Mouse (Mus musculus): ENCODE data around the gene Znrf1. TPM values are rescaled to one million over a fixed set of nuclear protein-coding genes. Genes with fewer than 3 reads are reported as not detected.

Znrf1 gene
- polyA plus RNA-seq, 1 experiment from 2014 or later, result 51.5 TPM

DNA sequence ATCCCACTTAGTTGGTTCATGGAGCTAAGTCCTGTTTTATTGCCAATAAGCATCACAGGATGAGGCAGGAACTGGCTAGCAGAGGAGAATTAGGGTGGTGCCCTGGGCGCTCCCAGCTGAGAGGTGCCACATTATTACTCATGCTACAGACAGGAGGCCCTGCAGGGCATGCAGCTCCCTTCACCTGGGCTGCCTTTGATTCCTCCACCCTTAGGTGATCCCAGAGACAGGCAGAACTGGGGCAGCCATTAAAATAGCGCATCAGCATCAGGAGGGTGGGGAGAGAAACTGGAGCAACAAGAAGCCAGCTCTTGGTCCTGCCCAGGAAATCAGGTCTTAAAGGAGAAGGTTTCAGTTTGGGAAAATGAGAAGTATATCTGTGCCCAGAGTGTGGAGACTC is 69.1 kb downstream of the Znrf1 start:
- WGBS, result 87% methylated on average over 2 of the region's 2 CpGs
- H3K9me3 ChIP-seq, result no peaks in the 10 kb centered on the region
- no peak overlapping the region for H3K4me3 ChIP-seq
- no peak overlapping the region for H3K9ac ChIP-seq
- H3K27ac ChIP-seq, result no peak overlapping the region
- no peak for ATAC-seq (ENCODE audit: insufficient number of reproducible peaks, insufficient read depth, low FRiP score, low TSS enrichment, low read depth)
- H3K4me1 ChIP-seq, result no peaks in the 10 kb centered on the region
- H3K27me3 ChIP-seq, result no peaks in the 10 kb centered on the region
- peaks cover 14% of the 10 kb centered on the region; the same call in 1 of the 2 replicates for H3K36me3 ChIP-seq
- H3K4me2 ChIP-seq, result no peak overlapping the region

- H3K27me3 ChIP-seq, result no peaks in the 10 kb centered on the region
- H3K9me3 ChIP-seq, result no peaks in the 10 kb centered on the region
- ATAC-seq (ENCODE audit: insufficient number of reproducible peaks, insufficient read depth, low FRiP score, low TSS enrichment, low read depth), result no peak
- WGBS, result 86% methylated on average over 9 of the region's 9 CpGs
- H3K9ac ChIP-seq, result no peak overlapping the region
- peaks cover 24% of the 10 kb centered on the region for H3K36me3 ChIP-seq
- H3K27ac ChIP-seq, result no peak overlapping the region
- H3K4me3 ChIP-seq, result no peak overlapping the region
- H3K4me2 ChIP-seq, result no peak overlapping the region
- no peaks in the 10 kb centered on the region for H3K4me1 ChIP-seq
These were observed 71.1 kb downstream of the Znrf1 start for GRCm38 (mm10) chr8:111606961-111607360.

DNA sequence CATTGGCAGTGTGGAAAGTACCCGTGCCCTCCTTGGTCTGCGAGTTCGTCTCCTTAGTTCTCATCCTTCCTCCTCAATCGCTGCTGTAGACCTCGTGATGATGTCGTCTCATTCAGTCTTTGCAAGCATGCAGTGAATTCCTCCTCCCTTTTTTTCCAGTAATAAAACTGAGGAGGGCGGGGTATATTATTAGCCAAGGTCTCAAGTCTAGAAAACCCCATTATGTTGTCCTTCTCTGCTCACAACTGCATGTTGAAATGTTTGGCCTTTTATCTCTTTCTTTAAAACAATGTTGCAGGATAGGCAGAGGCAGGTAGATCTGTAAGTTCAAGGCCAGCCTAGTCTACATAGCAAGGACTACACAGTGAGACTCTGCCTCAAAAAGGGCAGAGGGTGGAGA is 71.5 kb downstream of the Znrf1 start:
- H3K27me3 ChIP-seq, result no peaks in the 10 kb centered on the region
- H3K4me3 ChIP-seq, result no peak overlapping the region
- no peak overlapping the region for H3K9ac ChIP-seq
- H3K4me1 ChIP-seq, result no peaks in the 10 kb centered on the region
- ATAC-seq (ENCODE audit: insufficient number of reproducible peaks, insufficient read depth, low FRiP score, low TSS enrichment, low read depth), result no peak
- H3K4me2 ChIP-seq, result no peak overlapping the region
- no peaks in the 10 kb centered on the region for H3K9me3 ChIP-seq
- H3K36me3 ChIP-seq, result peaks cover 29% of the 10 kb centered on the region
- no peak overlapping the region for H3K27ac ChIP-seq
- 90% methylated on average over 7 of the region's 7 CpGs for WGBS

DNA sequence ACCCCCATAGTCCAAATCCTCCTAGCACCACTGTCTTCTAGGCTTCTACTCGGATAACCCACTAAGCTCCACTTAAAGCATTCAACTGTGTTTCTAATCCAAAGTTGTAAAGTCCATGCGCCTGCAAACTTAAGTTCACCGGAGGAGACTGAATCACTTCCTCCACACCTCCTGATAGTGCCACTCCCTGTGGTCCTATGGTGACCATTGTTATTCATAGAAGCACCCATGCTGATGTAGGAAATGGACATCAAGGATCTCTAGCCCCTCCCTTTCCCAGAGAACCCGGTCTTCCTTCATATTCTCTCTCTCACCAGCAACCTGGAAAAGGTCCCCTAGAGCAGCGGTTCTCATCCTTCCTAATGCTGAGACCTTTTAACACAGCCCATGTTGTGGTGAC is 77.3 kb downstream of the Znrf1 start:
- ATAC-seq (ENCODE audit: insufficient number of reproducible peaks, insufficient read depth, low FRiP score, low TSS enrichment, low read depth), result no peak
- Histone ChIP-seq H3K4me3 (no peak overlapping the region), H3K27ac (no peak overlapping the region), H3K9me3 (no peaks in the 10 kb centered on the region), H3K27me3 (no peaks in the 10 kb centered on the region), H3K4me1 (0 out of 2 replicates have a peak, but pooled peaks cover 2% of the 10 kb centered on the region), H3K9ac (no peak overlapping the region), H3K4me2 (no peak overlapping the region), H3K36me3 (peaks cover 35% of the 10 kb centered on the region)
- WGBS, result 88% methylated on average over 5 of the region's 5 CpGs

DNA sequence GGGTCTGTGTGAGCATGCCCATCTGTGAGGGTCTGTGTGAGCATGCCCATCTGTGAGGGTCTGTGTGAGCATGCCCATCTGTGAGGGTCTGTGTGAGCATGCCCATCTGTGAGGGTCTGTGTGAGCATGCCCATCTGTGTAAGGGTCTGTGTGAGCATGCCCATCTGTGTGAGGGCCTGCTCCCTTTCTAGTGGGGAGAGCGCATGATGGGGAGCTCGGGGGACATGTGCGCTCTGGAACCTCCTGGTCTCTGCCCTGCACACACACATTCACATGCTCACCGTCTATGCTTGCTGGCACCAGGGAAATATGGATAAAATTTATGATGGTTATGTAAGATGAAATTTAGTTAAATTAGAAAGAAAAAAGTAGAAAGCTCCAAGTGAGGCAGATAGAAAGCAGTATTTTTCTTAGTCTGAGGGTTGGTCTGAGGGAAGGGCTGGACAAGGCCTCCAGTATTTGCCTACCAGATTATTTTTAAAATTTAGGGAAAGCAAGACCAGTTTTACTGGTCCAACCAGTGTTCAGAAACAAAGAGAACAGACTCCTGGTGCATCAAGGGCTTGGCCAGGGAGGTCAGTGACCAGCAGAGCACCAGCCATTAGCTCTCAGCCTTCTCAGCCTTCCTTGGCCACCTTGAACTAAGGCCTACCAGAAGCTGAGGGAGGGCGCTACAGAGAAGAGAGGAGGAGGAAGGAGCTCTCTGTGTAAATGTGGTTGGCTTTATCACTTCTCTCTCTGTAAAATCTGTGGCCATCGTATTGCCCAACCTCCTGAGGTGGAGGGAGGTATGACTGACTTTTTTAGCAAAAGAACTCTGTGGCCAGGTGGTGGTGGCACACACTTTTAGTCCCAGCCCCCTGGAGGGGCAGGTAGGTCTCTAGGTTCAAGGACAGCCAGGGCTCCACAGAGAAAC is 79.1 kb downstream of the Znrf1 start:
- 81% methylated on average over 6 of the region's 6 CpGs for WGBS
- Histone ChIP-seq H3K4me3 (no peak overlapping the region), H3K27me3 (no peaks in the 10 kb centered on the region), H3K27ac (no peak overlapping the region), H3K36me3 (peaks cover 42% of the 10 kb centered on the region), H3K9me3 (no peaks in the 10 kb centered on the region), H3K9ac (no peak overlapping the region), H3K4me1 (0 out of 2 replicates have a peak, but pooled peaks cover 8% of the 10 kb centered on the region), H3K4me2 (no peak overlapping the region)
- no peak for ATAC-seq (ENCODE audit: insufficient number of reproducible peaks, insufficient read depth, low FRiP score, low TSS enrichment, low read depth)

DNA sequence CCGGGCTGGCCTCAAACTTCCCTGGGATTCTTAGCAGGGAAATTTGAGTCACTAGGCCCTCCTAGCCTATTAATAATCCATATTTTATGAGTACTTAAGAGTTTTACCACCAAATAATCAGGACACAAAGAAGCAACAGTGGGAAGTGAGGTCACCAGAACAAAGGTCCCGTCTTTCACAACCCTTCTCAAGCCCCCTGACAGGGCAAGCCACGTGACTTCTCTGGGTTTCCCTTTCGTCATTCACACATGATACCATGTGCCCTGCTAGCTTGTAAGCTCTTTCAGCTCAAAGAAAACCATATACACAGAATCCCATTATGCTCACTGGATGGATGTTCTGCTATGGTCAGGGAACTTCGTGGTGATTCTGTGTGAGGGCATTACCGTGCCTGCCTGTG is 81.9 kb downstream of the Znrf1 start:
- Histone ChIP-seq H3K4me3 (no peak overlapping the region), H3K9ac (no peak overlapping the region), H3K4me1 (0 out of 2 replicates have a peak, but pooled peaks cover 8% of the 10 kb centered on the region), H3K4me2 (no peak overlapping the region), H3K27me3 (no peaks in the 10 kb centered on the region), H3K27ac (no peak overlapping the region), H3K9me3 (no peaks in the 10 kb centered on the region), H3K36me3 (peaks cover 46% of the 10 kb centered on the region)
- WGBS, result 77% methylated on average over 6 of the region's 6 CpGs
- ATAC-seq (ENCODE audit: insufficient number of reproducible peaks, insufficient read depth, low FRiP score, low TSS enrichment, low read depth), result no peak

DNA sequence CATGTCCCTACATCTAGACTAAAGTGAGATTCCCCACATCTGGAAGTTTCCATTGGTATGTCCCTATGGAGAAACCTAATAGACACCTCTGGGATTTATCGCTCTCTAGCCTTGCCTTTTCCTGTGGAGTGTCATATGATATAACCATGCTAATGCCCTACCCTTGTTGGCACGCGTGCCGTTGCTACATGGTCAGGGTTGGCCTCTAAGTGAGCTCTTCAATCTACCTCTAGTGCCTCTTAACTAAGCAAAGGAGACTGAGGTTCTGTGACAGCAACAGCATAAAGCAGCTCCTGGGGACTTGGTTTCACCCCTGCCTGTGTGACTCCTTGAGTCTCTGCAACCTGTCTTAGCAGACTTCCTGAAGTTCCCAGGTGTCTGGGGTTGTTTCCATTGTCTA is 82.4 kb downstream of the Znrf1 start:
- Histone ChIP-seq H3K27ac (no peak overlapping the region), H3K4me3 (no peak overlapping the region), H3K4me2 (no peak overlapping the region), H3K4me1 (0 out of 2 replicates have a peak, but pooled peaks cover 8% of the 10 kb centered on the region), H3K27me3 (no peaks in the 10 kb centered on the region), H3K9me3 (no peaks in the 10 kb centered on the region), H3K9ac (no peak overlapping the region), H3K36me3 (peaks cover 46% of the 10 kb centered on the region)
- 81% methylated on average over 4 of the region's 4 CpGs for WGBS
- ATAC-seq (ENCODE audit: insufficient number of reproducible peaks, insufficient read depth, low FRiP score, low TSS enrichment, low read depth), result no peak

- Histone ChIP-seq H3K36me3 (peaks cover 50% of the 10 kb centered on the region), H3K9ac (no peak overlapping the region), H3K27me3 (no peaks in the 10 kb centered on the region), H3K4me2 (no peak overlapping the region), H3K4me3 (no peak overlapping the region), H3K4me1 (0 out of 2 replicates have a peak, but pooled peaks cover 8% of the 10 kb centered on the region), H3K9me3 (no peaks in the 10 kb centered on the region), H3K27ac (no peak overlapping the region)
- no peak for ATAC-seq (ENCODE audit: insufficient number of reproducible peaks, insufficient read depth, low FRiP score, low TSS enrichment, low read depth)
- WGBS, result 56% methylated on average over 1 of the region's 1 CpGs
These were observed 84.0 kb downstream of the Znrf1 start for GRCm38 (mm10) chr8:111619936-111620335.

DNA sequence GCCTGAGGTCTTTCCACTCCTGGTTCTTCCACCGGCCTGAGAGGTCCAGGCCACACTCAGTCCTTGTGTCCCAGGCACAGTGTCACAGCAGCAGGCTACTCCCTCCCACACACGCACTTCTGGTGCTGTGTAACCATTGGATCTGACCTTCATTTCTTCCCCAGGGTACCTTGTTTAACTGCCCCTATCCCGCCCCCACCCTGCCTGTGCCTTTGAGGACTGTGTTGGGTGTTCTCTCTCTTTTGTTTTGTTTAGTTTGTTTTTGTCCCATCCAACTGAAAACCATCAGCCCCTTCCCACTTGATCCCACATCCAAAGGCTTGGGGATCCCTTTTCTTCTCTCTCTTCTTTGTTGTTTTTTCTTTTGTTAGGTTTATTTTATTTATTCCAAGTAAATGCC is 86.2 kb downstream of the Znrf1 start:
- WGBS, result 78% methylated on average over 3 of the region's 3 CpGs
- Histone ChIP-seq H3K27me3 (no peaks in the 10 kb centered on the region), H3K4me2 (no peak overlapping the region), H3K9me3 (no peaks in the 10 kb centered on the region), H3K4me3 (no peak overlapping the region), H3K9ac (no peak overlapping the region), H3K36me3 (peaks cover 57% of the 10 kb centered on the region), H3K27ac (no peak overlapping the region), H3K4me1 (0 out of 2 replicates have a peak, but pooled peaks cover 6% of the 10 kb centered on the region)
- no peak for ATAC-seq (ENCODE audit: insufficient number of reproducible peaks, insufficient read depth, low FRiP score, low TSS enrichment, low read depth)

DNA sequence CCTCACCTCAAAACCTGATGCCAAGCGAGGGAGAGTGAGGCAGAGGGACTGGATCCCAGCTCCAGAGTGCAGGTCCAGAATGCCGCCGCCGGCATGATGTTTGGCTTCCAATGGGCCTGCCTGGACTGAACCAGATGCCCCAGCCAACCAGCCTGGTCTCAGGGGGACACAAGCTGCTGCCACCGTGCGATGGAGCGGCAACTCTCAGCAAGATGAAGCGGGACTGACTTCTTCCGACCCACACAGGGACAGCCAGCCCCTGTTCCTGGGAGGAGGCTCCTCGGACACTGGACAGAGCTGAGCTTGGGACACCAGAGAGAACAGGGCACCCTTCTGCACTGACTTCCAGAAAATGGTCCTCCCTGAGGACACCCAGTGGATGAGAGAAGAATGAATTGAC is 86.7 kb downstream of the Znrf1 start:
- Histone ChIP-seq H3K36me3 (peaks cover 61% of the 10 kb centered on the region), H3K4me1 (0 out of 2 replicates have a peak, but pooled peaks cover 6% of the 10 kb centered on the region), H3K4me3 (no peak overlapping the region), H3K27me3 (no peaks in the 10 kb centered on the region), H3K4me2 (no peak overlapping the region), H3K9ac (no peak overlapping the region), H3K9me3 (no peaks in the 10 kb centered on the region), H3K27ac (no peak overlapping the region)
- 89% methylated on average over 10 of the region's 10 CpGs for WGBS
- ATAC-seq (ENCODE audit: insufficient number of reproducible peaks, insufficient read depth, low FRiP score, low TSS enrichment, low read depth), result no peak

DNA sequence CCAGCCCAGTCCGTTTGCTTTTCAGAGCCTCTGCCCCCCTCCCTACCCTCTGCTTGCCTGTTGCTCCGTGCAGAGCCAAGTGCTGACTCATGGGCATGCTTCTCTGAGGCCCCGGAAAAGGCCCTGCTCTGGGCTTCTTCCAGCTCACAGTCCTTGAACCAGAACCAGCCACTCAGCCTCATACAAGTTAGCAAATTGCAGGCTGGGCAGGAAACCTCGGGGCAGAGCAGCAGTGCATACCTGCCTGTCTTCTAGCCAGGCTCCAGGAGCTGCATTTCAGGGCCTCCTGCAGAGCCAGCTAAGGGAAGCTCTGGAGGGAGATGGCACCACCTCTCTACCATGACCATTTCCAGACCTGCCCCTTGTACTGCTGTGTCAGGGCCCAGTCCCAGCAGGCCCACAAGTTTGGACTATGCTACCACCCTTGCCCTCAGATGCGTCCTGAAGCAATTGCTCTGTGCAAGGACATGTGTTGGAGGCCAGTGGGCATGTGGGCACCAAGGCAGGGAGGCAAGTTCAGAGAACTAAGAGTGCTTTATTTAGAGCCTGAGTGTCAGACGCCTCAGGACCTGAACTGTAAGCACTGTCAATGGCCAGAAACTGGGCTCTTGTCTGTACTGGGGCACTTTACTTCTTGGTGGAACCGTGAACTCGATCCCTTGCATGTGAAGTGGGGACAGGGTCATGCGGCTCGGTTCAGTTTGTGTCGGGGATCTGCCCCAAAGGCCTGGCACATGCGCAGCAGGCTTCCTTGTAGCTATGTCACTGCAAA is 88.4 kb downstream of the Znrf1 start:
- no peak overlapping the region for H3K27ac ChIP-seq
- 79% methylated on average over 12 of the region's 12 CpGs for WGBS
- peaks cover 65% of the 10 kb centered on the region for H3K36me3 ChIP-seq
- H3K4me3 ChIP-seq, result no peak overlapping the region
- no peak overlapping the region for H3K4me2 ChIP-seq
- ATAC-seq (ENCODE audit: insufficient number of reproducible peaks, insufficient read depth, low FRiP score, low TSS enrichment, low read depth), result no peak
- H3K9ac ChIP-seq, result no peak overlapping the region
- 0 out of 2 replicates have a peak, but pooled peaks cover 1% of the 10 kb centered on the region for H3K4me1 ChIP-seq
- H3K27me3 ChIP-seq, result no peaks in the 10 kb centered on the region
- H3K9me3 ChIP-seq, result no peaks in the 10 kb centered on the region

All from embryonic facial prominence, embryonic 13.5 days (tissue).